Mouse (Mus musculus) adrenal gland, postnatal 14 days (tissue): ENCODE measurements around the gene Lrfn2. TPM values are rescaled to one million over a fixed set of nuclear protein-coding genes. Genes with fewer than 3 reads are reported as not detected.

ENCODE experiments used
- microRNA-seq, 2 experiments: library from miRNA; unstranded; fragments of <30 nt; microRNA quantifications; one replicate each; pipeline ENCODE4 v1.2.0; 2021
- total RNA-seq: library from RNA; stranded (reverse); gene quantifications from 2 replicates; pipeline ENCODE4 v1.2.3, GENCODE M21; 2021

Lrfn2 gene
- total RNA-seq, 1 experiment from 2014 or later: 0.48 TPM

Small RNA genes within 50 kb of the gene (microRNA-seq; reads per million reads assigned to microRNA genes)
- 0 reads per million in 2 experiments for gene Gm44304
